Mouse (Mus musculus) testis, adult 2 months (tissue): ENCODE measurements around the gene Lamb2.

Experiments used
- CTCF ChIP-seq: fragments of 200-500 bp; IDR thresholded peaks from 2 replicates; pipeline ENCODE4 v1.5.1; 2012; ENCODE audit warnings: low read depth, mild to moderate bottlenecking, inconsistent platforms, low read length, moderate library complexity; ENCODE audit not compliant: control insufficient read depth, insufficient read depth, insufficient replicate concordance
- POLR2A ChIP-seq: fragments of 200-500 bp; IDR thresholded peaks from 2 replicates; pipeline ENCODE4 v1.6.1; 2012; ENCODE audit warnings: low read depth, mild to moderate bottlenecking, inconsistent platforms, low read length, moderate library complexity; ENCODE audit not compliant: control insufficient read depth

- TF ChIP-seq CTCF = no peak
- TF ChIP-seq POLR2A = peak; percentile 41
These were observed 37.9 kb downstream of the Lamb2 start for GRCm38 (mm10) chr9:108517253-108517930.
